15 mouse cellular contexts compared by ENCODE assay signal in genomic region chr19:14343890-14344289, GRCm38 (mm10).
"Had no signal": no experiment of that assay in that cellular context is flagged by ENCODE, and none has a peak within 500 bp of the region (broad histone marks: within the 10 kb centered on the region; RNA-seq: fewer than 3 reads in every experiment).

No protein-coding gene starts in this region.

- H3K4me2 ChIP-seq: liver, embryonic 11.5 days; liver, embryonic 15.5 days; neural tube, embryonic 12.5 days had no signal

- DNase-seq: kidney, adult 18-20 months; kidney, postnatal 14 days; layer of hippocampus, postnatal 36 days; lung, adult 2 months; lung, postnatal 36 days; midbrain, embryonic 14.5 days; thymus, adult 18-20 months; thymus, postnatal 25 days had no signal

- H3K9me3 ChIP-seq: limb, embryonic 10.5 days; liver, embryonic 15.5 days; midbrain, embryonic 10.5 days; neural tube, embryonic 12.5 days had no signal

- H3K27ac ChIP-seq: limb, embryonic 10.5 days; liver, embryonic 15.5 days; midbrain, embryonic 10.5 days; neural tube, embryonic 12.5 days had no signal

- H3K9ac ChIP-seq: liver, embryonic 15.5 days; neural tube, embryonic 12.5 days had no signal

- H3K36me3 ChIP-seq: limb, embryonic 10.5 days; liver, embryonic 15.5 days; midbrain, embryonic 10.5 days; neural tube, embryonic 12.5 days had no signal

- H3K27me3 ChIP-seq: liver, embryonic 15.5 days; neural tube, embryonic 12.5 days had no signal

- H3K4me3 ChIP-seq: limb, embryonic 10.5 days; liver, embryonic 15.5 days; midbrain, embryonic 10.5 days; myocyte; neural tube, embryonic 12.5 days had no signal

- ATAC-seq: lung, postnatal 0 days had no signal

- H3K4me1 ChIP-seq: liver, embryonic 15.5 days had no signal
